Mouse (Mus musculus): Measurements from ENCODE around the gene Prickle2.

The Prickle2 gene

GRCm38 (mm10) chr6:92589381-92590065, 116.4 kb downstream of the Prickle2 start:
- DNase-seq (ENCODE audit: low spot score), result no peak

GRCm38 (mm10) chr6:92584026-92584425, 121.9 kb downstream of the Prickle2 start:
- no peak for DNase-seq (ENCODE audit: low spot score)

- DNase-seq (ENCODE audit: low spot score), result no peak
These were observed 130.7 kb downstream of the Prickle2 start for GRCm38 (mm10) chr6:92575227-92575626.

- no peak for DNase-seq (ENCODE audit: low spot score)
These were observed 133.8 kb downstream of the Prickle2 start for GRCm38 (mm10) chr6:92572139-92572538.

- DNase-seq (ENCODE audit: low spot score), result no peak
These were observed 135.9 kb downstream of the Prickle2 start for GRCm38 (mm10) chr6:92570090-92570489.

GRCm38 (mm10) chr6:92569283-92569682, 136.7 kb downstream of the Prickle2 start:
- DNase-seq (ENCODE audit: low spot score), result no peak

- DNase-seq (ENCODE audit: low spot score), result no peak
These were observed 146.7 kb downstream of the Prickle2 start for GRCm38 (mm10) chr6:92559261-92559660.

- no peak for DNase-seq (ENCODE audit: low spot score)
These were observed 150.3 kb downstream of the Prickle2 start for GRCm38 (mm10) chr6:92555675-92556074.

GRCm38 (mm10) chr6:92553086-92553485, 152.9 kb downstream of the Prickle2 start:
- DNase-seq (ENCODE audit: low spot score), result no peak

- DNase-seq (ENCODE audit: low spot score), result no peak
These were observed 156.7 kb downstream of the Prickle2 start for GRCm38 (mm10) chr6:92549246-92549645.

- no peak for DNase-seq (ENCODE audit: low spot score)
These were observed 160.8 kb downstream of the Prickle2 start for GRCm38 (mm10) chr6:92545204-92545603.

- DNase-seq (ENCODE audit: low spot score), result no peak
These were observed 162.1 kb downstream of the Prickle2 start for GRCm38 (mm10) chr6:92543825-92544224.

- DNase-seq (ENCODE audit: low spot score), result no peak
These were observed 163.4 kb downstream of the Prickle2 start for GRCm38 (mm10) chr6:92542402-92543101.

- DNase-seq (ENCODE audit: low spot score), result no peak
These were observed 171.5 kb downstream of the Prickle2 start for GRCm38 (mm10) chr6:92534226-92535031.

GRCm38 (mm10) chr6:92533306-92534063, 172.5 kb downstream of the Prickle2 start:
- no peak for DNase-seq (ENCODE audit: low spot score)

- no peak for DNase-seq (ENCODE audit: low spot score)
These were observed 173.1 kb downstream of the Prickle2 start for GRCm38 (mm10) chr6:92532896-92533295.

- no peak for DNase-seq (ENCODE audit: low spot score)
These were observed 173.6 kb downstream of the Prickle2 start for GRCm38 (mm10) chr6:92532331-92532730.

GRCm38 (mm10) chr6:92526212-92526611, 179.7 kb downstream of the Prickle2 start:
- no peak for DNase-seq (ENCODE audit: low spot score)

- DNase-seq (ENCODE audit: low spot score), result no peak
These were observed 180.3 kb downstream of the Prickle2 start for GRCm38 (mm10) chr6:92525646-92526045.

- DNase-seq (ENCODE audit: low spot score), result no peak
These were observed 184.4 kb downstream of the Prickle2 start for GRCm38 (mm10) chr6:92521526-92522075.

GRCm38 (mm10) chr6:92520088-92520875, 185.7 kb downstream of the Prickle2 start:
- no peak for DNase-seq (ENCODE audit: low spot score)

All from c-Kit-positive CD71-positive TER-119-positive erythroid progenitor cells, embryonic 14.5 days (primary cell).